8 mouse cellular contexts compared by ENCODE assay signal in genomic region chr17:81668466-81668865, GRCm38 (mm10).
DNase-seq lines count a peak whose midpoint lies in the region; ATAC-seq and TF ChIP-seq lines count a peak whose summit lies in the region.
"Had no signal": no experiment of that assay in that cellular context is flagged by ENCODE, and none has a peak within 500 bp of the region (broad histone marks: within the 10 kb centered on the region; RNA-seq: fewer than 3 reads in every experiment).

No protein-coding gene starts in this region.

- ATAC-seq in liver, embryonic 11.5 days (replicated peaks; ENCODE audit: low FRiP score) = no peak
- ATAC-seq in forebrain, embryonic 14.5 days = no peak
- no peak; the same call in 1 of the 2 replicates for ATAC-seq in limb, embryonic 12.5 days (ENCODE audit: insufficient number of reproducible peaks, insufficient read depth, low FRiP score, low TSS enrichment, low read depth)

- no peaks in the 10 kb centered on the region for H3K9me3 ChIP-seq in liver, embryonic 11.5 days (ENCODE audit: control insufficient read depth, low read length)
- no peaks in the 10 kb centered on the region for H3K9me3 ChIP-seq in forebrain, embryonic 14.5 days (replicated peaks; ENCODE audit: control insufficient read depth, low read length)
- no peaks in the 10 kb centered on the region for H3K9me3 ChIP-seq in limb, embryonic 12.5 days

- H3K9ac ChIP-seq in liver, embryonic 11.5 days (ENCODE audit: low read depth, low read length) = no peak overlapping the region
- H3K9ac ChIP-seq in forebrain, embryonic 14.5 days (ENCODE audit: low read length) = peak overlapping the region; percentile 96
- H3K9ac ChIP-seq in limb, embryonic 12.5 days (replicated peaks) = peak overlapping the region; percentile 84

- peak overlapping the region; percentile 72 for H3K4me2 ChIP-seq in liver, embryonic 11.5 days
- H3K4me2 ChIP-seq in forebrain, embryonic 14.5 days (ENCODE audit: low read length) = peak overlapping the region; percentile 86
- H3K4me2 ChIP-seq in limb, embryonic 12.5 days = peak overlapping the region; percentile 94

- DNase-seq in liver, embryonic 11.5 days (ENCODE audit: low spot score) = no peak
- no peak for DNase-seq in liver
- peak; percentile 35 for DNase-seq in forebrain, embryonic 14.5 days (ENCODE audit: low spot score)
- no peak for DNase-seq in c-Kit-positive CD71-positive TER-119-positive erythroid progenitor cells, embryonic 14.5 days (ENCODE audit: low spot score)
- no peak for DNase-seq in adrenal gland, postnatal 36 days
- DNase-seq: retina, postnatal 1 day had no signal

- TF ChIP-seq CTCF in olfactory bulb, adult 2 months (IDR thresholded peaks at IDR 0.05; ENCODE audit: insufficient read depth, low read depth, low read length) = no peak

- no peak overlapping the region for H3K27ac ChIP-seq in liver, embryonic 11.5 days (ENCODE audit: low read depth, low read length)
- peak overlapping the region; percentile 95; the same call in 1 of the 2 replicates for H3K27ac ChIP-seq in forebrain, embryonic 14.5 days (ENCODE audit: low read depth, low read length)
- no peak overlapping the region for H3K27ac ChIP-seq in limb, embryonic 12.5 days
- peak overlapping the region; percentile 94; the same call in 1 of the 2 replicates for H3K27ac ChIP-seq in olfactory bulb, adult 2 months (ENCODE audit: insufficient read depth, low read depth, low read length)

- H3K36me3 ChIP-seq in liver, embryonic 11.5 days (ENCODE audit: control insufficient read depth, insufficient read depth, low read length) = no peaks in the 10 kb centered on the region
- H3K36me3 ChIP-seq in forebrain, embryonic 14.5 days (ENCODE audit: control insufficient read depth, insufficient read depth, low read length) = no peaks in the 10 kb centered on the region
- H3K36me3 ChIP-seq in limb, embryonic 12.5 days = no peaks in the 10 kb centered on the region

- H3K27me3 ChIP-seq in liver, embryonic 11.5 days (replicated peaks; ENCODE audit: control insufficient read depth, insufficient read depth, low read length) = peaks cover 39% of the 10 kb centered on the region
- H3K27me3 ChIP-seq in forebrain, embryonic 14.5 days (replicated peaks; ENCODE audit: control insufficient read depth, insufficient read depth, low read length) = peaks cover 10% of the 10 kb centered on the region; the same call in 1 of the 2 replicates
- peaks cover 29% of the 10 kb centered on the region for H3K27me3 ChIP-seq in limb, embryonic 12.5 days

- H3K4me1 ChIP-seq in liver, embryonic 11.5 days (replicated peaks; ENCODE audit: control insufficient read depth, insufficient read depth, low read length) = peaks cover 6% of the 10 kb centered on the region; the same call in 1 of the 2 replicates
- 0 out of 2 replicates have a peak, but pooled peaks cover 5% of the 10 kb centered on the region for H3K4me1 ChIP-seq in forebrain, embryonic 14.5 days (ENCODE audit: control insufficient read depth, insufficient read depth, low read length)
- peaks cover 25% of the 10 kb centered on the region for H3K4me1 ChIP-seq in limb, embryonic 12.5 days (replicated peaks)
- H3K4me1 ChIP-seq in olfactory bulb, adult 2 months (ENCODE audit: control insufficient read depth, insufficient read depth, low read length) = no peaks in the 10 kb centered on the region

- 0% methylated on average over 2 of the region's 2 CpGs for WGBS in liver, embryonic 11.5 days
- WGBS in forebrain, embryonic 14.5 days = 9% methylated on average over 2 of the region's 2 CpGs
- WGBS in limb, embryonic 12.5 days = 3% methylated on average over 2 of the region's 2 CpGs
- WGBS in olfactory bulb, adult 2 months = 4% methylated on average over 2 of the region's 2 CpGs

- peak overlapping the region; percentile 59 for H3K4me3 ChIP-seq in liver, embryonic 11.5 days (ENCODE audit: low read depth, low read length)
- peak overlapping the region; percentile 70 for H3K4me3 ChIP-seq in forebrain, embryonic 14.5 days (ENCODE audit: low read depth, low read length)
- peak overlapping the region; percentile 70 for H3K4me3 ChIP-seq in limb, embryonic 12.5 days (replicated peaks)
- H3K4me3 ChIP-seq in olfactory bulb, adult 2 months (ENCODE audit: insufficient read depth, low read depth, low read length) = peak overlapping the region; percentile 97

- no peak for TF ChIP-seq POLR2A in olfactory bulb, adult 2 months (IDR thresholded peaks at IDR 0.05; ENCODE audit: insufficient read depth, low read depth, low read length)

Comparison
In these comparisons a context has a peak if more than half of its experiments do, and no peak if none do; other contexts are left out.
1. H3K27ac ChIP-seq: peak in forebrain, embryonic 14.5 days (single experiment) and olfactory bulb, adult 2 months (single experiment); none in liver, embryonic 11.5 days (single experiment) and limb, embryonic 12.5 days (single experiment).
2. Peak in every context shown above with its lines, with median percentiles within 50 percentile points of each other: H3K4me2 ChIP-seq and H3K4me3 ChIP-seq.